Mouse (Mus musculus): ENCODE results near the gene Ssmem1. TPM values are rescaled to one million over a fixed set of nuclear protein-coding genes. Genes with fewer than 3 reads are reported as not detected.

Gene Ssmem1
- polyA plus RNA-seq, 1 experiment from 2014 or later, result 0.19 TPM

- Histone ChIP-seq H3K9ac (ENCODE audit: low read length) (no peak overlapping the region), H3K4me2 (ENCODE audit: low read depth, low read length) (no peak overlapping the region), H3K9me3 (ENCODE audit: control insufficient read depth, low read length) (no peaks in the 10 kb centered on the region), H3K4me3 (ENCODE audit: low read length) (no peak overlapping the region), H3K27ac (ENCODE audit: low read length) (no peak overlapping the region), H3K27me3 (ENCODE audit: control insufficient read depth, insufficient read depth, low read depth, low read length) (no peaks in the 10 kb centered on the region), H3K4me1 (replicated peaks; ENCODE audit: control insufficient read depth, insufficient read depth, low read length) (peaks cover 5% of the 10 kb centered on the region), H3K36me3 (ENCODE audit: control insufficient read depth, insufficient read depth, low read length) (no peaks in the 10 kb centered on the region)
- WGBS, result 62% methylated on average over 3 of the region's 3 CpGs
- no peak for ATAC-seq (ENCODE audit: low read depth)
These were observed 37.9 kb upstream of the Ssmem1 start for GRCm38 (mm10) chr6:30471706-30472105.

GRCm38 (mm10) chr6:30476025-30476765 lies 33.5 kb upstream of the Ssmem1 start:
- Histone ChIP-seq H3K9ac (ENCODE audit: low read length) (no peak overlapping the region), H3K4me2 (ENCODE audit: low read depth, low read length) (no peak overlapping the region), H3K9me3 (ENCODE audit: control insufficient read depth, low read length) (no peaks in the 10 kb centered on the region), H3K36me3 (ENCODE audit: control insufficient read depth, insufficient read depth, low read length) (peaks cover 3% of the 10 kb centered on the region; the same call in 1 of the 2 replicates), H3K27me3 (ENCODE audit: control insufficient read depth, insufficient read depth, low read depth, low read length) (no peaks in the 10 kb centered on the region), H3K4me3 (ENCODE audit: low read length) (no peak overlapping the region), H3K4me1 (replicated peaks; ENCODE audit: control insufficient read depth, insufficient read depth, low read length) (peaks cover 13% of the 10 kb centered on the region), H3K27ac (ENCODE audit: low read length) (peak overlapping the region; percentile 95)
- ATAC-seq (ENCODE audit: low read depth), result no peak
- 38% methylated on average over 10 of the region's 10 CpGs for WGBS

GRCm38 (mm10) chr6:30477210-30477714 lies 32.4 kb upstream of the Ssmem1 start:
- Histone ChIP-seq H3K27ac (ENCODE audit: low read length) (peak overlapping the region; percentile 95), H3K4me1 (replicated peaks; ENCODE audit: control insufficient read depth, insufficient read depth, low read length) (peaks cover 13% of the 10 kb centered on the region), H3K9ac (ENCODE audit: low read length) (no peak overlapping the region), H3K9me3 (ENCODE audit: control insufficient read depth, low read length) (no peaks in the 10 kb centered on the region), H3K4me3 (ENCODE audit: low read length) (no peak overlapping the region), H3K27me3 (ENCODE audit: control insufficient read depth, insufficient read depth, low read depth, low read length) (no peaks in the 10 kb centered on the region), H3K4me2 (ENCODE audit: low read depth, low read length) (no peak overlapping the region), H3K36me3 (ENCODE audit: control insufficient read depth, insufficient read depth, low read length) (peaks cover 6% of the 10 kb centered on the region; the same call in 1 of the 2 replicates)
- ATAC-seq (ENCODE audit: low read depth), result peak; percentile 85
- WGBS, result 36% methylated on average over 8 of the region's 8 CpGs

GRCm38 (mm10) chr6:30477784-30478183 lies 31.9 kb upstream of the Ssmem1 start:
- H3K36me3 ChIP-seq (ENCODE audit: control insufficient read depth, insufficient read depth, low read length), result peaks cover 10% of the 10 kb centered on the region
- peak overlapping the region; percentile 95 for H3K27ac ChIP-seq (ENCODE audit: low read length)
- ATAC-seq (ENCODE audit: low read depth), result no peak; the same call in 1 of the 2 replicates
- no peak overlapping the region for H3K9ac ChIP-seq (ENCODE audit: low read length)
- H3K4me2 ChIP-seq (ENCODE audit: low read depth, low read length), result no peak overlapping the region
- H3K4me1 ChIP-seq (replicated peaks; ENCODE audit: control insufficient read depth, insufficient read depth, low read length), result peaks cover 13% of the 10 kb centered on the region
- H3K4me3 ChIP-seq (ENCODE audit: low read length), result no peak overlapping the region
- WGBS, result 62% methylated on average over 6 of the region's 6 CpGs
- no peaks in the 10 kb centered on the region for H3K27me3 ChIP-seq (ENCODE audit: control insufficient read depth, insufficient read depth, low read depth, low read length)
- no peaks in the 10 kb centered on the region for H3K9me3 ChIP-seq (ENCODE audit: control insufficient read depth, low read length)

- Histone ChIP-seq H3K9me3 (ENCODE audit: control insufficient read depth, low read length) (no peaks in the 10 kb centered on the region), H3K4me2 (ENCODE audit: low read depth, low read length) (no peak overlapping the region), H3K9ac (ENCODE audit: low read length) (no peak overlapping the region), H3K4me1 (replicated peaks; ENCODE audit: control insufficient read depth, insufficient read depth, low read length) (peaks cover 13% of the 10 kb centered on the region), H3K36me3 (ENCODE audit: control insufficient read depth, insufficient read depth, low read length) (peaks cover 18% of the 10 kb centered on the region), H3K27ac (ENCODE audit: low read length) (no peak overlapping the region), H3K27me3 (ENCODE audit: control insufficient read depth, insufficient read depth, low read depth, low read length) (no peaks in the 10 kb centered on the region), H3K4me3 (ENCODE audit: low read length) (no peak overlapping the region)
- 94% methylated on average over 3 of the region's 3 CpGs for WGBS
- no peak for ATAC-seq (ENCODE audit: low read depth)
These were observed 30.2 kb upstream of the Ssmem1 start for GRCm38 (mm10) chr6:30479418-30479817.

GRCm38 (mm10) chr6:30482908-30483307 lies 26.7 kb upstream of the Ssmem1 start:
- Histone ChIP-seq H3K4me3 (ENCODE audit: low read length) (no peak overlapping the region), H3K9ac (ENCODE audit: low read length) (no peak overlapping the region), H3K27me3 (ENCODE audit: control insufficient read depth, insufficient read depth, low read depth, low read length) (no peaks in the 10 kb centered on the region), H3K4me2 (ENCODE audit: low read depth, low read length) (no peak overlapping the region), H3K9me3 (ENCODE audit: control insufficient read depth, low read length) (no peaks in the 10 kb centered on the region), H3K36me3 (ENCODE audit: control insufficient read depth, insufficient read depth, low read length) (peaks cover 43% of the 10 kb centered on the region), H3K4me1 (replicated peaks; ENCODE audit: control insufficient read depth, insufficient read depth, low read length) (peaks cover 2% of the 10 kb centered on the region; the same call in 1 of the 2 replicates), H3K27ac (ENCODE audit: low read length) (no peak overlapping the region)
- no peak for ATAC-seq (ENCODE audit: low read depth)
- 82% methylated on average over 2 of the region's 2 CpGs for WGBS

- H3K9ac ChIP-seq (ENCODE audit: low read length), result no peak overlapping the region
- no peak for ATAC-seq (ENCODE audit: low read depth)
- H3K4me1 ChIP-seq (replicated peaks; ENCODE audit: control insufficient read depth, insufficient read depth, low read length), result no peaks in the 10 kb centered on the region
- H3K36me3 ChIP-seq (ENCODE audit: control insufficient read depth, insufficient read depth, low read length), result peaks cover 55% of the 10 kb centered on the region
- H3K4me2 ChIP-seq (ENCODE audit: low read depth, low read length), result no peak overlapping the region
- H3K4me3 ChIP-seq (ENCODE audit: low read length), result no peak overlapping the region
- H3K9me3 ChIP-seq (ENCODE audit: control insufficient read depth, low read length), result no peaks in the 10 kb centered on the region
- WGBS, result 81% methylated on average over 6 of the region's 6 CpGs
- H3K27me3 ChIP-seq (ENCODE audit: control insufficient read depth, insufficient read depth, low read depth, low read length), result no peaks in the 10 kb centered on the region
- H3K27ac ChIP-seq (ENCODE audit: low read length), result no peak overlapping the region
These were observed 23.1 kb upstream of the Ssmem1 start for GRCm38 (mm10) chr6:30486504-30486903.

GRCm38 (mm10) chr6:30499049-30499448 lies 10.6 kb upstream of the Ssmem1 start:
- Histone ChIP-seq H3K4me3 (ENCODE audit: low read length) (no peak overlapping the region), H3K36me3 (ENCODE audit: control insufficient read depth, insufficient read depth, low read length) (peaks cover 42% of the 10 kb centered on the region), H3K4me2 (ENCODE audit: low read depth, low read length) (no peak overlapping the region), H3K9ac (ENCODE audit: low read length) (no peak overlapping the region), H3K27me3 (ENCODE audit: control insufficient read depth, insufficient read depth, low read depth, low read length) (no peaks in the 10 kb centered on the region), H3K9me3 (ENCODE audit: control insufficient read depth, low read length) (no peaks in the 10 kb centered on the region), H3K4me1 (replicated peaks; ENCODE audit: control insufficient read depth, insufficient read depth, low read length) (no peaks in the 10 kb centered on the region), H3K27ac (ENCODE audit: low read length) (no peak overlapping the region)
- WGBS, result 72% methylated on average over 3 of the region's 3 CpGs
- ATAC-seq (ENCODE audit: low read depth), result no peak

GRCm38 (mm10) chr6:30508824-30509223 lies 825 bp upstream of the Ssmem1 start:
- Histone ChIP-seq H3K36me3 (ENCODE audit: control insufficient read depth, insufficient read depth, low read length) (peaks cover 18% of the 10 kb centered on the region), H3K9me3 (ENCODE audit: control insufficient read depth, low read length) (no peaks in the 10 kb centered on the region), H3K4me3 (ENCODE audit: low read length) (peak overlapping the region; percentile 72), H3K4me1 (replicated peaks; ENCODE audit: control insufficient read depth, insufficient read depth, low read length) (peaks cover 7% of the 10 kb centered on the region), H3K4me2 (ENCODE audit: low read depth, low read length) (peak overlapping the region; percentile 80), H3K9ac (ENCODE audit: low read length) (peak overlapping the region; percentile 88), H3K27ac (ENCODE audit: low read length) (peak overlapping the region; percentile 99), H3K27me3 (ENCODE audit: control insufficient read depth, insufficient read depth, low read depth, low read length) (no peaks in the 10 kb centered on the region)
- ATAC-seq (ENCODE audit: low read depth), result no peak
- 5% methylated on average over 2 of the region's 2 CpGs for WGBS
